ENCODE assay signal across 8 mouse cellular contexts in the genomic region with DNA sequence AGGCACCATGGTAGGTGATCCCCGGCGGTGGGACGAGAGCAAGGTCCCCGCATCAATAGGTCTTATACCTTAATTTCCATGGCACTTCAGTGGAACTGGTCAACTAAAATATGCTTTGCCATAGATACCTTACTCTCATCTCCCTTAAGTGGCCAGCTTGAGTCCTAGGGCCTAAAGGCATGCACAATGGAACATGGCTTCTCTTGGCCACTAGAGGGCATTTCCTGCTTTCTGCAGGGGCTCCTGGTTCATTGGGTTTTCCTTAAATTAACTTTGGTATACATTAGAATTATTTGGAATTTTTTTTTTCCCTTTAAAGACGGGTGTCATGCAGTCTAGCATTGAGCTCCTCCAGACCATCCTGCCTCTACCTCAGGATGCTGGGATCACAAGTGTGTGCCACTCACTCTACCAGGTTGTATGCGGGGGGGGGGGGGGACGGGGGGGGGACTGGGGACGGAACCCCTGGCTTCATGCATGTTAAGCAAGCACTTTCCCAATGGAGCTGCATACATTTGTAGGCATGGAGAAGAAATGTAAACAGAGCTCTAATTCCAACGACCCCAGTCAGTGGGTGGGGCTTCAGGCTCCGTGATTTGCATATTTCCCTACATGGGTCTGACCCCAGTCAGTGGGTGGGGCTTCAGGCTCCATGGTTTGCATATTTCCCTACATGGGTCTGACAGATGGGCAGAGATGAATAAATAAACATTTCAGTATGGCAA.
DNase-seq lines count a peak whose midpoint lies in the region; ATAC-seq lines count a peak whose summit lies in the region.

No protein-coding gene starts in this region.

- WGBS in midbrain, embryonic 12.5 days: 62% methylated on average over 10 of the region's 10 CpGs
- WGBS in midbrain, embryonic 10.5 days: 68% methylated on average over 10 of the region's 10 CpGs
- 64% methylated on average over 10 of the region's 10 CpGs for WGBS in embryonic facial prominence, embryonic 12.5 days
- 65% methylated on average over 10 of the region's 10 CpGs for WGBS in kidney, embryonic 16.5 days

- no peaks in the 10 kb centered on the region for H3K9me3 ChIP-seq in midbrain, embryonic 12.5 days
- 0 out of 2 replicates have a peak, but pooled peaks cover 4% of the 10 kb centered on the region for H3K9me3 ChIP-seq in midbrain, embryonic 10.5 days (replicated peaks)
- H3K9me3 ChIP-seq in embryonic facial prominence, embryonic 12.5 days: no peaks in the 10 kb centered on the region
- H3K9me3 ChIP-seq in kidney, embryonic 16.5 days (ENCODE audit: low read length): no peaks in the 10 kb centered on the region; the same call in 1 of the 2 replicates

- ATAC-seq in midbrain, embryonic 12.5 days (ENCODE audit: low FRiP score, low read depth): peak; percentile 56; the same call in 1 of the 2 replicates
- 0 out of 2 replicates have a peak, but pooled peaks have one; percentile 38 for ATAC-seq in embryonic facial prominence, embryonic 12.5 days (ENCODE audit: insufficient number of reproducible peaks, insufficient read depth, low FRiP score, low TSS enrichment)
- 0 out of 2 replicates have a peak, but pooled peaks have one; percentile 39 for ATAC-seq in kidney, embryonic 16.5 days (ENCODE audit: low FRiP score, low TSS enrichment)

- H3K4me3 ChIP-seq in midbrain, embryonic 12.5 days: no peak overlapping the region
- no peak overlapping the region for H3K4me3 ChIP-seq in midbrain, embryonic 10.5 days
- no peak overlapping the region for H3K4me3 ChIP-seq in embryonic facial prominence, embryonic 12.5 days
- H3K4me3 ChIP-seq in kidney, embryonic 16.5 days (ENCODE audit: low read length): no peak overlapping the region

- no peaks in the 10 kb centered on the region for H3K36me3 ChIP-seq in midbrain, embryonic 12.5 days
- no peaks in the 10 kb centered on the region for H3K36me3 ChIP-seq in midbrain, embryonic 10.5 days
- H3K36me3 ChIP-seq in embryonic facial prominence, embryonic 12.5 days: no peaks in the 10 kb centered on the region
- H3K36me3 ChIP-seq in kidney, embryonic 16.5 days (ENCODE audit: insufficient read depth, low read length): no peaks in the 10 kb centered on the region

- no peaks in the 10 kb centered on the region for H3K27me3 ChIP-seq in midbrain, embryonic 12.5 days
- no peaks in the 10 kb centered on the region for H3K27me3 ChIP-seq in midbrain, embryonic 10.5 days (ENCODE audit: low read depth, poor library complexity, severe bottlenecking)
- H3K27me3 ChIP-seq in embryonic facial prominence, embryonic 12.5 days: no peaks in the 10 kb centered on the region
- H3K27me3 ChIP-seq in kidney, embryonic 16.5 days (ENCODE audit: insufficient read depth, low read length): no peaks in the 10 kb centered on the region

- H3K9ac ChIP-seq in midbrain, embryonic 12.5 days (replicated peaks): no peak overlapping the region
- no peak overlapping the region for H3K9ac ChIP-seq in embryonic facial prominence, embryonic 12.5 days
- no peak overlapping the region for H3K9ac ChIP-seq in kidney, embryonic 16.5 days (replicated peaks; ENCODE audit: low read length)

- H3K4me1 ChIP-seq in midbrain, embryonic 12.5 days: no peaks in the 10 kb centered on the region
- peaks cover 28% of the 10 kb centered on the region for H3K4me1 ChIP-seq in midbrain, embryonic 10.5 days
- peaks cover 6% of the 10 kb centered on the region for H3K4me1 ChIP-seq in embryonic facial prominence, embryonic 12.5 days
- H3K4me1 ChIP-seq in kidney, embryonic 16.5 days (ENCODE audit: insufficient read depth, low read length): peaks cover 21% of the 10 kb centered on the region

- peak; percentile 24 for DNase-seq in adrenal gland, adult 2 months
- DNase-seq in adrenal gland, adult 8-10 months: no peak
- no peak for DNase-seq in midbrain, embryonic 10.5 days (ENCODE audit: low spot score)
- DNase-seq in lung, postnatal 4 days: peak; percentile 44 to 49
- peak; percentile 36 for DNase-seq in thymus, postnatal 25 days

- no peak overlapping the region for H3K27ac ChIP-seq in midbrain, embryonic 12.5 days (replicated peaks)
- H3K27ac ChIP-seq in midbrain, embryonic 10.5 days (replicated peaks): no peak overlapping the region
- no peak overlapping the region for H3K27ac ChIP-seq in embryonic facial prominence, embryonic 12.5 days
- H3K27ac ChIP-seq in kidney, embryonic 16.5 days (ENCODE audit: low read length): no peak overlapping the region

- H3K4me2 ChIP-seq in midbrain, embryonic 12.5 days (replicated peaks): no peak overlapping the region
- H3K4me2 ChIP-seq in embryonic facial prominence, embryonic 12.5 days (replicated peaks): no peak overlapping the region
- no peak overlapping the region for H3K4me2 ChIP-seq in kidney, embryonic 16.5 days (replicated peaks; ENCODE audit: low read depth, low read length)

Comparison
In these comparisons a context has a peak if more than half of its experiments do, and no peak if none do; other contexts are left out.
1. DNase-seq: peak in adrenal gland, adult 2 months (single experiment), lung, postnatal 4 days (2 of 2) and thymus, postnatal 25 days (single experiment); none in adrenal gland, adult 8-10 months (single experiment) and midbrain, embryonic 10.5 days (single experiment).
2. Peak in every context shown above with its lines, with median percentiles within 50 percentile points of each other: ATAC-seq.